Mouse (Mus musculus) liver, adult 2 months (tissue): ENCODE measurements around the gene Tarbp1. TPM values are rescaled to one million over a fixed set of nuclear protein-coding genes. Genes with fewer than 3 reads are reported as not detected.

ENCODE experiments used
- DNase-seq: peaks from one replicate; pipeline ENCODE4 v3.0.0-alpha.2; 2011; ENCODE audit warnings: low read depth, low spot score; ENCODE audit errors: extremely low read depth
- H3K27ac ChIP-seq: fragments of 200-500 bp; replicated peaks from 2 replicates; pipeline ENCODE4 v1.5.1; 2012; ENCODE audit warnings: low read depth, mild to moderate bottlenecking, control low read depth, inconsistent platforms, low read length; ENCODE audit not compliant: insufficient read depth
- H3K27me3 ChIP-seq: fragments of 200-500 bp; 2 replicates; pipeline ENCODE4 v1.6.1; 2012; ENCODE audit warnings: mild to moderate bottlenecking, moderate library complexity, low read length, inconsistent platforms; ENCODE audit not compliant: control insufficient read depth, insufficient read depth
- H3K36me3 ChIP-seq: fragments of 200-500 bp; 2 replicates; pipeline ENCODE4 v1.6.1; 2012; ENCODE audit warnings: low read length, inconsistent platforms; ENCODE audit not compliant: control insufficient read depth, insufficient read depth
- H3K4me1 ChIP-seq: fragments of 200-500 bp; 2 replicates; pipeline ENCODE4 v1.6.1; 2011; ENCODE audit warnings: low read length; ENCODE audit not compliant: control insufficient read depth, insufficient read depth
- H3K4me3 ChIP-seq: fragments of 200-500 bp; 2 replicates; pipeline ENCODE4 v1.5.1; 2011; ENCODE audit warnings: low read depth, mild to moderate bottlenecking, control low read depth, low read length, moderate library complexity; ENCODE audit not compliant: insufficient read depth
- H3K79me2 ChIP-seq: fragments of 200-500 bp; 2 replicates; pipeline ENCODE4 v1.6.1; 2012; ENCODE audit warnings: inconsistent platforms, mild to moderate bottlenecking, low read length, moderate library complexity; ENCODE audit not compliant: control insufficient read depth, insufficient read depth
- H3K9ac ChIP-seq: fragments of 200-500 bp; 2 replicates; pipeline ENCODE4 v1.6.1; 2012; ENCODE audit warnings: low read depth, mild to moderate bottlenecking, control low read depth, inconsistent platforms, low read length
- CTCF ChIP-seq: fragments of 200-500 bp; IDR thresholded peaks from 2 replicates; pipeline ENCODE4 v1.5.1; 2011; ENCODE audit warnings: low read depth, low read length, control low read depth
- POLR2A ChIP-seq: fragments of 200-500 bp; IDR thresholded peaks from 2 replicates; pipeline ENCODE4 v1.6.1; 2011; ENCODE audit warnings: low read length, control low read depth; ENCODE audit not compliant: insufficient read depth; ENCODE audit errors: extremely low read depth
- WGBS: fragments of 180-500 bp; shearing (Covaris S2); methylation state at CpG from one replicate; pipeline ENCODE4 v1.1.7; 2018; 5-methylcytosine and 5-hydroxymethylcytosine counted together
- polyA plus RNA-seq: library from polyadenylated mRNA; depleted of rRNA; stranded (reverse); fragments of >200 nt; gene quantifications from 2 replicates; pipeline ENCODE4 v1.2.3, GENCODE M21; 2012
- total RNA-seq: library from RNA; depleted of rRNA; stranded (reverse); fragments of >200 nt; gene quantifications from 2 replicates; pipeline ENCODE4 v1.2.3, GENCODE M21; 2014

Tarbp1 gene
- total and polyA plus RNA-seq, 2 experiments: 2.4 to 2.8 TPM

DNA sequence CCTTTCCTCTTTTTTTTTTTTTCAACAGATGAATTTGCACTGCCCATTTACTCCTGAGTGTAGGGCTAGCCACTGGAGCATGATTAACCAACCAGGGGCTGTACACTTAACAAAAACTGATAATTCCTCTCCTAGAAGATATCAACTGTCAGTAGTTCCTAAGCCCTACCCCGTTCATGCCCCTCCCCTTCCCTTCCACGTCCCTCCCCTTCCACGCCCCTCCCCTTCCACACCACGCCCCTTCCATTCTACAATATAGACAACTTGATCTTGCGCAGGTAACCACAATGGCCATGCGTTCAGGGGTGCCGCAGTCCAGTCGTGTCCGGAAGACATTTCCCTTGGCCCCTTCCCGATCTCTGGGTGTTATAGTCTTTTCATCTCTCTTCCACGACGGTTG, 20.6 kb upstream of the Tarbp1 start:
- Histone ChIP-seq H3K4me1 (peaks cover 9% of the 10 kb centered on the region), H3K36me3 (no peaks in the 10 kb centered on the region), H3K27ac (no peak overlapping the region), H3K79me2 (no peaks in the 10 kb centered on the region), H3K4me3 (no peak overlapping the region), H3K27me3 (no peaks in the 10 kb centered on the region), H3K9ac (no peak overlapping the region)
- TF ChIP-seq CTCF (no peak), POLR2A (no peak)
- no peak for DNase-seq
- 87% methylated on average over 12 of the region's 12 CpGs for WGBS

- no peaks in the 10 kb centered on the region for H3K27me3 ChIP-seq
- H3K36me3 ChIP-seq: no peaks in the 10 kb centered on the region
- H3K4me1 ChIP-seq: peaks cover 9% of the 10 kb centered on the region
- no peak overlapping the region for H3K27ac ChIP-seq
- DNase-seq: peak; percentile 77
- TF ChIP-seq CTCF: no peak
- no peak for TF ChIP-seq POLR2A
- H3K79me2 ChIP-seq: no peaks in the 10 kb centered on the region
- WGBS: 65% methylated on average over 15 of the region's 15 CpGs
- no peak overlapping the region for H3K4me3 ChIP-seq
- H3K9ac ChIP-seq: no peak overlapping the region
These were observed 19.6 kb upstream of the Tarbp1 start for GRCm38 (mm10) chr8:126494160-126495110.

- WGBS: 2% methylated on average over 5 of the region's 5 CpGs
- no peaks in the 10 kb centered on the region for H3K79me2 ChIP-seq
- no peak for TF ChIP-seq POLR2A
- peak; percentile 84 for TF ChIP-seq CTCF
- no peak overlapping the region for H3K9ac ChIP-seq
- peak; percentile 47 for DNase-seq
- no peaks in the 10 kb centered on the region for H3K36me3 ChIP-seq
- H3K4me1 ChIP-seq: peaks cover 8% of the 10 kb centered on the region; the same call in 1 of the 2 replicates
- no peak overlapping the region for H3K27ac ChIP-seq
- no peaks in the 10 kb centered on the region for H3K27me3 ChIP-seq
- H3K4me3 ChIP-seq: no peak overlapping the region
These were observed 8.1 kb upstream of the Tarbp1 start for GRCm38 (mm10) chr8:126482938-126483337.

DNA sequence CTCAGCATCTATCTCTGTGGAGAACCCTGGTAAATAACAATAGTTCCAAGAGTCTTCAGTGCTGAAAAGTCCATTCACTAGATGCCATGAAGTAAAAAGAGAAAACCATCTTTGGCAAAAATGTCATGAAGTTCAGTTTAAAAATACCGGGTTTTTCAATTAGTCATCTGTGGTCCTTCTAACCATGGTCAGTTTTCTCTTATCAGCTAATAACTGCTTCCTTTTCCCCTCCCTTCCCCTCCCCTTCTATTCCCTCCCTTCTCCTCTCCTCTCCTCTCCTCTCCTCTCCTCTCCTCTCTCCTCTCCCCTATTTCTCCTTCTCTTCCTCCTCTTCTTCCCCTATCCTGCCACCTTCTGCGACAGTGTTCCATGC, 7.5 kb upstream of the Tarbp1 start:
- Histone ChIP-seq H3K4me1 (peaks cover 8% of the 10 kb centered on the region; the same call in 1 of the 2 replicates), H3K4me3 (no peak overlapping the region), H3K27me3 (no peaks in the 10 kb centered on the region), H3K79me2 (no peaks in the 10 kb centered on the region), H3K27ac (no peak overlapping the region), H3K36me3 (no peaks in the 10 kb centered on the region), H3K9ac (no peak overlapping the region)
- no peak for DNase-seq
- TF ChIP-seq POLR2A (no peak), CTCF (no peak)
- WGBS: 15% methylated on average over 2 of the region's 2 CpGs

GRCm38 (mm10) chr8:126481494-126482347, 6.9 kb upstream of the Tarbp1 start:
- TF ChIP-seq CTCF: peak; percentile 32; the same call in 1 of the 2 replicates
- TF ChIP-seq POLR2A: no peak
- Histone ChIP-seq H3K27me3 (no peaks in the 10 kb centered on the region), H3K4me3 (no peak overlapping the region), H3K4me1 (peaks cover 8% of the 10 kb centered on the region; the same call in 1 of the 2 replicates), H3K79me2 (no peaks in the 10 kb centered on the region), H3K36me3 (no peaks in the 10 kb centered on the region), H3K9ac (no peak overlapping the region), H3K27ac (no peak overlapping the region)
- peak; percentile 59 for DNase-seq
- 61% methylated on average over 8 of the region's 8 CpGs for WGBS
